Comparison of ENCODE assay signal across 8 mouse cellular contexts in the genomic region with DNA sequence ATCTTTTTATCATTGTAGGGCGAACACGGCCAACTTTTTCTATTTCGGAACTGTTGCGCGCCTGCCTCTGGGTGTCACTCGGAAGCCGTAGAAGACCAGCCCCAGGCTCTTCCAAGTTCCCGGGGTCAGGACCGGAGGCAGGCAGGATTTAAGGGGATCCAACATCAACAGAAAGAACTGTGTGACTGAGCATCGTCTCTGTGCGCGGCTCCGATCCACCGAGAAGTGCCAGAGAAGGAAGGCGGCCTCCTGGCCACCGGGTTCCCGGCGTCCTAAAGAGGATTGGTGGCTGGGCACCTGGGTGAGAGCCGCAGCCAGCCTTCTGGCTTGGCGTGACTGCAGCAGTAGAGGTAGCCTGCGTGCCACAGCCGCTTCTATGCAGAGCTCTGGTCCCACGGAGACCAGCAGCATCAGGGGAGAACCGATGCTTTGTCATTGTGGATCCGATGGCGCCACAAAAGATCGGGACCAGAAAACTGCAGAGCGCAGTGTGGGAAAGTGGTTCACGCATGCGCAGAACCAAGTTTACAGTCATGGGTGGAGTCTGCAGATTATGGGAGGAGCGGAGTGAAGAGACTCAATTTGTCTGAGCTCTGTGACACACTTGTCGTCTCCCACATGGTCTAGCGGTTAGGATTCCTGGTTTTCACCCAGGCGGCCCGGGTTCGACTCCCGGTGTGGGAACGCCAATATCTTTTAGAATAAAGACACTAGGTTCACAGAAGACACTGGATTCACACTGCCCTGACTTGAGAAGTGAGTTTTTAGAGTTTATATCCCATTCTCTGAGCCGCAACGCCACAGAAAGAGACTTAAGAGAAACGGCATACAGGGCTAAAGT. TPM values are rescaled to one million over a fixed set of nuclear protein-coding genes. Genes with fewer than 3 reads are reported as not detected.
DNase-seq lines count a peak whose midpoint lies in the region; ATAC-seq lines count a peak whose summit lies in the region.

No protein-coding gene starts in this region.

- H3K4me3 ChIP-seq in hindbrain, embryonic 14.5 days (replicated peaks; ENCODE audit: low read length) = peak overlapping the region; percentile 51

- DNase-seq in R1 (ENCODE audit: low read depth, low spot score) = peak; percentile 96
- peak; percentile 96 to 98 for DNase-seq in cerebellum, postnatal 25 days
- DNase-seq in frontal cortex, postnatal 25 days (ENCODE audit: low spot score in 2 of 2) = peak; percentile 99
- DNase-seq in hindbrain, embryonic 14.5 days (ENCODE audit: low spot score) = peak; percentile 99
- peak; percentile 97 to 99 for DNase-seq in layer of hippocampus, postnatal 36 days
- peak; percentile 96 for DNase-seq in lung, postnatal 36 days
- DNase-seq in retina, postnatal 1 day = peak; percentile 98
- DNase-seq in urinary bladder, adult 18-20 months (ENCODE audit: low spot score in 2 of 2) = peak; percentile 89 to 91

- no peaks in the 10 kb centered on the region for H3K9me3 ChIP-seq in hindbrain, embryonic 14.5 days (ENCODE audit: control insufficient read depth, low read length)

- peak overlapping the region; percentile 72 for H3K9ac ChIP-seq in hindbrain, embryonic 14.5 days

- H3K4me1 ChIP-seq in hindbrain, embryonic 14.5 days (replicated peaks; ENCODE audit: control insufficient read depth, insufficient read depth, low read length) = 0 out of 2 replicates have a peak, but pooled peaks cover 5% of the 10 kb centered on the region

- under 1% methylated on average over 41 of the region's 41 CpGs for WGBS in hindbrain, embryonic 14.5 days

- H3K27me3 ChIP-seq in hindbrain, embryonic 14.5 days (ENCODE audit: control insufficient read depth, insufficient read depth, low read length) = no peaks in the 10 kb centered on the region

- H3K36me3 ChIP-seq in hindbrain, embryonic 14.5 days (replicated peaks; ENCODE audit: control insufficient read depth, insufficient read depth) = no peaks in the 10 kb centered on the region

- peak; percentile 93 for ATAC-seq in hindbrain, embryonic 14.5 days (ENCODE audit: low FRiP score)

- peak overlapping the region; percentile 57 for H3K4me2 ChIP-seq in hindbrain, embryonic 14.5 days (replicated peaks)

- peak overlapping the region; percentile 94 for H3K27ac ChIP-seq in hindbrain, embryonic 14.5 days

RNA-seq across cellular contexts. Expression of a gene that starts 41.7 kb away (rescaled TPM):
- polyA plus RNA-seq in hindbrain, embryonic 14.5 days (2014; fragmentation: Nextera tagmentation; extraction: Ambion mirVana) = 11.1 and 11.9 TPM in 2 replicates
- total RNA-seq in layer of hippocampus, postnatal 36 days (2021) = 1 to 10 TPM; 8.1 to 9.1 TPM

RNA-seq across cellular contexts. Expression of a gene that starts 41.8 kb away (rescaled TPM):
- 13.4 and 14.0 TPM in 2 replicates for polyA plus RNA-seq in hindbrain, embryonic 14.5 days (2014; fragmentation: Nextera tagmentation; extraction: Ambion mirVana)
- total RNA-seq in layer of hippocampus, postnatal 36 days (2021) = 10 to 100 TPM; 24.3 to 24.6 TPM

Comparison
In these comparisons a context has a peak if more than half of its experiments do, and no peak if none do; other contexts are left out.
1. Peak in every context shown above with its lines: DNase-seq, ATAC-seq, H3K4me3 ChIP-seq and H3K27ac ChIP-seq.